Mouse (Mus musculus): ENCODE data around the gene Zfp287. TPM values are rescaled to one million over a fixed set of nuclear protein-coding genes. Genes with fewer than 3 reads are reported as not detected.

The Zfp287 gene
- polyA plus RNA-seq, 1 experiment from 2014 or later, result 2.5 TPM

DNA sequence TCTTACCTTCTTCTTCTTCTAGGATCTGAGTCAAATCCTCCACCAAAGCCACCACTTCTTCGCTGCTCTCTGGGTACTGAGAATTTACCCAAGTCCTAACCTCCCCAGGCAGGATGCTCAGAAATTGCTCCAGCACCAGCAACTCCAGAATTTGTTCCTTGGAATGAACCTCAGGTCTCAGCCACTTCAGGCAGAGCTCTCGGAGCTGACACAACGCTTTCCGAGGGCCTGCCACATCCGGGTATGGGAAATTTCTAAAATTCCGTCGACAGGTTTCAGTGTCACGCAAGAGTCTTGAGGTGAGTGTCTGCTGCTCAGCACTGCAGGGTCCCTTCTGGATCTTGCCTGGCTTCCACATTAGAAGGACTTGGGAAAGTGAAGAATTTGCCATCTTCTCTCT is 3.4 kb downstream of the Zfp287 start:
- Histone ChIP-seq H3K27me3 (ENCODE audit: control insufficient read depth, insufficient read depth, low read length) (no peaks in the 10 kb centered on the region), H3K4me3 (ENCODE audit: low read depth, low read length) (no peak overlapping the region), H3K4me2 (replicated peaks; ENCODE audit: low read depth) (no peak overlapping the region), H3K36me3 (ENCODE audit: control insufficient read depth, insufficient read depth, low read length) (peaks cover 7% of the 10 kb centered on the region; the same call in 1 of the 2 replicates), H3K9ac (ENCODE audit: low read length) (no peak overlapping the region), H3K9me3 (ENCODE audit: control insufficient read depth, low read length) (no peaks in the 10 kb centered on the region), H3K27ac (replicated peaks) (no peak overlapping the region), H3K4me1 (replicated peaks; ENCODE audit: control insufficient read depth, insufficient read depth) (no peaks in the 10 kb centered on the region)
- TF ChIP-seq CTCF (IDR thresholded peaks at IDR 0.05; ENCODE audit: low read depth) (no peak), EP300 (optimal IDR thresholded peaks at IDR 0.05) (no peak)
- no peak for DNase-seq (ENCODE audit: low spot score)
- ATAC-seq (ENCODE audit: low FRiP score, low TSS enrichment), result no peak
- 90% methylated on average over 8 of the region's 8 CpGs for WGBS

DNA sequence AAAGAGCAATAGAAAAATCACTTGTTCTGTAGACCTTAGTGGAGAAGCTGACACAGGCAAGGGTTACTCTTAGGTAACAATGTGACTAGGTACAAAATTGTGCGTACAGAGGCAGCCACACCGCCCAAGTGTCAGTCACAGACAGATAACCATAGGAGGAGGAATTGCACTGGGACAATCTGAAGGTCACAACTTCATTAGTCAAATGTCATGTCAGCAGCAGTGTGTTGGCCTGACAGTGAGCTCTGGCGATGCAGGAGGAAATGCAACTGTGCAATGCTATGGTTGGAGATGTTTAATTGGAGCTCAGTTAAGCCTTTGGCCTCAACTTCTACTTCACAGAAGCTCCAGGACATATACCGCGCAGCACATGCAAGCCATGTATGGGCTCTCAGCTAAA is 21.0 kb downstream of the Zfp287 start:
- TF ChIP-seq CTCF (IDR thresholded peaks at IDR 0.05; ENCODE audit: low read depth) (no peak), EP300 (optimal IDR thresholded peaks at IDR 0.05) (no peak)
- WGBS, result 72% methylated on average over 5 of the region's 5 CpGs
- no peak for ATAC-seq (ENCODE audit: low FRiP score, low TSS enrichment)
- Histone ChIP-seq H3K4me2 (replicated peaks; ENCODE audit: low read depth) (no peak overlapping the region), H3K36me3 (ENCODE audit: control insufficient read depth, insufficient read depth, low read length) (0 out of 2 replicates have a peak, but pooled peaks cover 2% of the 10 kb centered on the region), H3K27me3 (ENCODE audit: control insufficient read depth, insufficient read depth, low read length) (no peaks in the 10 kb centered on the region), H3K27ac (replicated peaks) (no peak overlapping the region), H3K4me1 (replicated peaks; ENCODE audit: control insufficient read depth, insufficient read depth) (no peaks in the 10 kb centered on the region), H3K9ac (ENCODE audit: low read length) (no peak overlapping the region), H3K4me3 (ENCODE audit: low read depth, low read length) (no peak overlapping the region), H3K9me3 (ENCODE audit: control insufficient read depth, low read length) (no peaks in the 10 kb centered on the region)
- DNase-seq (ENCODE audit: low spot score), result no peak

DNA sequence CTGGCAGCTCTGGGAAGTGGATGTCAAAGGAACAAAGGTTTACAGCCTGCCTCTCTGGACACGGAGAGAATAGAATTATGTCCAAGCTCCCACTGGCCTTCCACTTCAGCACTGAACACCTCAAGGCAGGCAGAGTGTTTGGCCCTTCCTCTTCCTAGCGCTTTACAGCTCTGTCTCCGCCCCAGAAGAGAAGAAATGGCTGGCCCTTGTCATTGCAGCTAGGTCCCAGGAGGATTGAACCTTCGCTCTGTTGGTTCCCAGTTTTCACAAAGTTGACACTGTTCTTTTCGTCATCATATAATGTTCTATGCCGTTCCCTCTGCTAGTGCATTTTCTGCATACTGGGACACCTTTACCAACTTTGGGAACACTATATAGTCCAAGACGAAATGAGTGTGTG is 23.5 kb downstream of the Zfp287 start:
- no peaks in the 10 kb centered on the region for H3K36me3 ChIP-seq (ENCODE audit: control insufficient read depth, insufficient read depth, low read length)
- 81% methylated on average over 7 of the region's 7 CpGs for WGBS
- H3K9ac ChIP-seq (ENCODE audit: low read length), result no peak overlapping the region
- H3K4me3 ChIP-seq (ENCODE audit: low read depth, low read length), result no peak overlapping the region
- DNase-seq (ENCODE audit: low spot score) (no peak), ATAC-seq (ENCODE audit: low FRiP score, low TSS enrichment) (no peak)
- H3K27ac ChIP-seq (replicated peaks), result no peak overlapping the region
- H3K4me2 ChIP-seq (replicated peaks; ENCODE audit: low read depth), result no peak overlapping the region
- no peaks in the 10 kb centered on the region for H3K9me3 ChIP-seq (ENCODE audit: control insufficient read depth, low read length)
- H3K27me3 ChIP-seq (ENCODE audit: control insufficient read depth, insufficient read depth, low read length), result no peaks in the 10 kb centered on the region
- H3K4me1 ChIP-seq (replicated peaks; ENCODE audit: control insufficient read depth, insufficient read depth), result no peaks in the 10 kb centered on the region
- TF ChIP-seq EP300 (optimal IDR thresholded peaks at IDR 0.05) (no peak), CTCF (IDR thresholded peaks at IDR 0.05; ENCODE audit: low read depth) (no peak)

DNA sequence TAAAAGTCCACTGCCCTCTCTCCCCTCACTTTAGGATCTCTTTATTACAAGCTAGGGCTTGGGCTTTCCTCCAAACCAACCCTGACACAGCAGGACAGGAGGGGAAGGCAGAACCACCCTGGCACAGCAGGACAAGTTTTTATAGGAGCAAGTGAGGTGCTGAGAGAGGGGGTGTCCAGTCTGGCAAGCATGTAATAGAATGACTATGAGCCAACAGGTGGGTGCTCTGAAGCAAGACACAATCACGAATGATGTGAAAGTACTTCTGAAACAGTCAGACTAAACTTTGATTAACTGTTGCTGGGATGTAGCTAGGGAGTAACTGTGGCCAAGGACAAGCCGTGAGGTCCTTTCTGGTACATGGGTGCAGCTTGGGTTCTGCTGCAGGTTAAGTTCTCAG is 25.6 kb downstream of the Zfp287 start:
- 78% methylated on average over 2 of the region's 2 CpGs for WGBS
- Histone ChIP-seq H3K4me1 (replicated peaks; ENCODE audit: control insufficient read depth, insufficient read depth) (no peaks in the 10 kb centered on the region), H3K36me3 (ENCODE audit: control insufficient read depth, insufficient read depth, low read length) (no peaks in the 10 kb centered on the region), H3K27me3 (ENCODE audit: control insufficient read depth, insufficient read depth, low read length) (no peaks in the 10 kb centered on the region), H3K9me3 (ENCODE audit: control insufficient read depth, low read length) (no peaks in the 10 kb centered on the region), H3K9ac (ENCODE audit: low read length) (no peak overlapping the region), H3K27ac (replicated peaks) (no peak overlapping the region), H3K4me2 (replicated peaks; ENCODE audit: low read depth) (no peak overlapping the region), H3K4me3 (ENCODE audit: low read depth, low read length) (no peak overlapping the region)
- ATAC-seq (ENCODE audit: low FRiP score, low TSS enrichment) (no peak), DNase-seq (ENCODE audit: low spot score) (no peak)
- no peak for TF ChIP-seq CTCF (IDR thresholded peaks at IDR 0.05; ENCODE audit: low read depth)
- no peak for TF ChIP-seq EP300 (optimal IDR thresholded peaks at IDR 0.05)

DNA sequence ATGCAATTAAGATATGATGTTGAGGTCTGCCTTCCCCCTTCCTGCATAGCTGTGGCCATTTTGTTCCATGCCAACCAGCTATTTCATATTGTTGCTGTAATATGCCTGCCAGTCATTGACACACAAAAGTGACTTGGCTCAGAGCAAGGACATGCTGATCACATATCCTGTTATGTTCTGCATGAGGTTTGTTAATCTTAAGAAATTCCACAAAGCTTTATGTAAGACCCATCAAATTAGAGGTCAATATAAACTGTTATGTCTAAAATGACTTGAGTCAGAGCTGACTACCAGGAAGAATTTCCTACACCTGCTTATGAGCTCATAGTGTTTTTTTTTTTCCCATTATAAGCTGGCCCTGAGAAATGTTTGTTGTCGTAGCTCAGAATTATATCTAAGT is 30.5 kb downstream of the Zfp287 start:
- Histone ChIP-seq H3K4me1 (replicated peaks; ENCODE audit: control insufficient read depth, insufficient read depth) (no peaks in the 10 kb centered on the region), H3K9me3 (ENCODE audit: control insufficient read depth, low read length) (no peaks in the 10 kb centered on the region), H3K4me3 (ENCODE audit: low read depth, low read length) (no peak overlapping the region), H3K36me3 (ENCODE audit: control insufficient read depth, insufficient read depth, low read length) (no peaks in the 10 kb centered on the region), H3K27ac (replicated peaks) (no peak overlapping the region), H3K4me2 (replicated peaks; ENCODE audit: low read depth) (no peak overlapping the region), H3K9ac (ENCODE audit: low read length) (no peak overlapping the region), H3K27me3 (ENCODE audit: control insufficient read depth, insufficient read depth, low read length) (no peaks in the 10 kb centered on the region)
- ATAC-seq (ENCODE audit: low FRiP score, low TSS enrichment) (no peak), DNase-seq (ENCODE audit: low spot score) (no peak)
- TF ChIP-seq CTCF (IDR thresholded peaks at IDR 0.05; ENCODE audit: low read depth) (no peak), EP300 (optimal IDR thresholded peaks at IDR 0.05) (no peak)
- 62% methylated on average over 1 of the region's 1 CpGs for WGBS

DNA sequence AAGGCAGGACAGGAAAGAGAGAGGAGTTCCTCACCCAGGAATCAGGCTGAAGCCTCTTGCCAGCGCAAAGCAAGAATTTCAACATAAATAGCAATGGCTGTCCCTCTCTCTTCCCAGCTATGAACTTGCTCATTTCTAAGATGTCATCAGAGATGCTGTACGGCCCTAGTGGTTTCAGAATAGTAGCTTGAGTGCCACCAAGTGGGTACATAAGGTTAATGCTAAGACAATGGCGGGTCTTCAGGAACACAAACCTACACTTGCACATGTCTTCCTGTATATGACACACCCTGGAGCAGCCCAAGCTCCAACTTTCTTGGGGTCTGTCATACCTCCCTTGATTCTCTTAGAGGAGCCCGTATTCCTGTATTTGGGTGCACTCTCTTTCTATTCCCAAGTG is 32.0 kb downstream of the Zfp287 start:
- Histone ChIP-seq H3K4me3 (ENCODE audit: low read depth, low read length) (no peak overlapping the region), H3K36me3 (ENCODE audit: control insufficient read depth, insufficient read depth, low read length) (no peaks in the 10 kb centered on the region), H3K4me2 (replicated peaks; ENCODE audit: low read depth) (no peak overlapping the region), H3K27me3 (ENCODE audit: control insufficient read depth, insufficient read depth, low read length) (no peaks in the 10 kb centered on the region), H3K4me1 (replicated peaks; ENCODE audit: control insufficient read depth, insufficient read depth) (no peaks in the 10 kb centered on the region), H3K9me3 (ENCODE audit: control insufficient read depth, low read length) (no peaks in the 10 kb centered on the region), H3K27ac (replicated peaks) (no peak overlapping the region), H3K9ac (ENCODE audit: low read length) (no peak overlapping the region)
- DNase-seq (ENCODE audit: low spot score) (no peak), ATAC-seq (ENCODE audit: low FRiP score, low TSS enrichment) (no peak)
- TF ChIP-seq CTCF (IDR thresholded peaks at IDR 0.05; ENCODE audit: low read depth), result peak; percentile 15; the same call in 1 of the 2 replicates
- no peak for TF ChIP-seq EP300 (optimal IDR thresholded peaks at IDR 0.05)
- WGBS, result 72% methylated on average over 4 of the region's 4 CpGs

Measured in stomach, postnatal 0 days (tissue).